Mouse (Mus musculus): ENCODE results near the gene Rabl2. TPM values are rescaled to one million over a fixed set of nuclear protein-coding genes. Genes with fewer than 3 reads are reported as not detected.

Rabl2 gene
- polyA plus RNA-seq (2012; ENCODE audit: insufficient read depth, low replicate concordance) = 15.1 TPM in 1 of 2 replicates, not detected in the other

- H3K27me3 ChIP-seq (replicated peaks) = peaks cover 3% of the 10 kb centered on the region
- peaks cover 34% of the 10 kb centered on the region for H3K4me1 ChIP-seq
- TF ChIP-seq FLI1 (IDR thresholded peaks at IDR 0.05; ENCODE audit: low read length) = no peak
- TF ChIP-seq GATA1 (IDR thresholded peaks at IDR 0.05; ENCODE audit: borderline replicate concordance, low read length) = no peak
- no peaks in the 10 kb centered on the region for H3K9me3 ChIP-seq
- peaks cover 11% of the 10 kb centered on the region for H3K36me3 ChIP-seq (replicated peaks; ENCODE audit: low read length)
- H3K4me3 ChIP-seq (replicated peaks) = peak within 1 kb of the TSS; percentile 97
These were observed at the start of gene Rabl2 for GRCm38 (mm10) chr15:89591723-89592455. Gene Rabl2, minus strand, starts transcription at chr15:89591923.

- Histone ChIP-seq H3K4me1 (peaks cover 7% of the 10 kb centered on the region), H3K4me3 (replicated peaks) (no peak overlapping the region), H3K27me3 (replicated peaks) (no peaks in the 10 kb centered on the region), H3K9me3 (peaks cover 6% of the 10 kb centered on the region; the same call in 1 of the 2 replicates), H3K36me3 (replicated peaks; ENCODE audit: low read length) (no peaks in the 10 kb centered on the region)
- TF ChIP-seq GATA1 (IDR thresholded peaks at IDR 0.05; ENCODE audit: borderline replicate concordance, low read length) = no peak
- TF ChIP-seq FLI1 (IDR thresholded peaks at IDR 0.05; ENCODE audit: low read length) = no peak
These were observed 31.9 kb upstream of the Rabl2 start for GRCm38 (mm10) chr15:89623626-89623959.

- H3K9me3 ChIP-seq = peaks cover 6% of the 10 kb centered on the region; the same call in 1 of the 2 replicates
- peaks cover 7% of the 10 kb centered on the region for H3K4me1 ChIP-seq
- no peaks in the 10 kb centered on the region for H3K27me3 ChIP-seq (replicated peaks)
- no peak for TF ChIP-seq GATA1 (IDR thresholded peaks at IDR 0.05; ENCODE audit: borderline replicate concordance, low read length)
- no peak for TF ChIP-seq FLI1 (IDR thresholded peaks at IDR 0.05; ENCODE audit: low read length)
- H3K4me3 ChIP-seq (replicated peaks) = no peak overlapping the region
- H3K36me3 ChIP-seq (replicated peaks; ENCODE audit: low read length) = no peaks in the 10 kb centered on the region
These were observed 31.4 kb upstream of the Rabl2 start for GRCm38 (mm10) chr15:89622959-89623625.

- peaks cover 7% of the 10 kb centered on the region for H3K4me1 ChIP-seq
- no peak for TF ChIP-seq GATA1 (IDR thresholded peaks at IDR 0.05; ENCODE audit: borderline replicate concordance, low read length)
- no peak for TF ChIP-seq FLI1 (IDR thresholded peaks at IDR 0.05; ENCODE audit: low read length)
- H3K27me3 ChIP-seq (replicated peaks) = no peaks in the 10 kb centered on the region
- peaks cover 6% of the 10 kb centered on the region; the same call in 1 of the 2 replicates for H3K9me3 ChIP-seq
- no peaks in the 10 kb centered on the region for H3K36me3 ChIP-seq (replicated peaks; ENCODE audit: low read length)
- H3K4me3 ChIP-seq (replicated peaks) = no peak overlapping the region
These were observed 30.7 kb upstream of the Rabl2 start for GRCm38 (mm10) chr15:89622312-89622958.

GRCm38 (mm10) chr15:89607888-89608287 is 16.2 kb upstream of the Rabl2 start:
- Histone ChIP-seq H3K9me3 (peaks cover 4% of the 10 kb centered on the region; the same call in 1 of the 2 replicates), H3K4me1 (peaks cover 12% of the 10 kb centered on the region), H3K27me3 (replicated peaks) (no peaks in the 10 kb centered on the region), H3K36me3 (replicated peaks; ENCODE audit: low read length) (no peaks in the 10 kb centered on the region), H3K4me3 (replicated peaks) (peak overlapping the region; percentile 83)
- TF ChIP-seq FLI1 (IDR thresholded peaks at IDR 0.05; ENCODE audit: low read length) (no peak), GATA1 (IDR thresholded peaks at IDR 0.05; ENCODE audit: borderline replicate concordance, low read length) (no peak)

GRCm38 (mm10) chr15:89607480-89607879 is 15.8 kb upstream of the Rabl2 start:
- peaks cover 4% of the 10 kb centered on the region; the same call in 1 of the 2 replicates for H3K9me3 ChIP-seq
- no peaks in the 10 kb centered on the region for H3K27me3 ChIP-seq (replicated peaks)
- H3K4me1 ChIP-seq = peaks cover 12% of the 10 kb centered on the region
- no peak for TF ChIP-seq FLI1 (IDR thresholded peaks at IDR 0.05; ENCODE audit: low read length)
- TF ChIP-seq GATA1 (IDR thresholded peaks at IDR 0.05; ENCODE audit: borderline replicate concordance, low read length) = no peak
- peak overlapping the region; percentile 83 for H3K4me3 ChIP-seq (replicated peaks)
- H3K36me3 ChIP-seq (replicated peaks; ENCODE audit: low read length) = no peaks in the 10 kb centered on the region

- no peak for TF ChIP-seq FLI1 (IDR thresholded peaks at IDR 0.05; ENCODE audit: low read length)
- no peak for TF ChIP-seq GATA1 (IDR thresholded peaks at IDR 0.05; ENCODE audit: borderline replicate concordance, low read length)
- H3K9me3 ChIP-seq = peaks cover 3% of the 10 kb centered on the region; the same call in 1 of the 2 replicates
- H3K36me3 ChIP-seq (replicated peaks; ENCODE audit: low read length) = no peaks in the 10 kb centered on the region
- H3K4me1 ChIP-seq = peaks cover 12% of the 10 kb centered on the region
- no peak overlapping the region for H3K4me3 ChIP-seq (replicated peaks)
- no peaks in the 10 kb centered on the region for H3K27me3 ChIP-seq (replicated peaks)
These were observed 14.3 kb upstream of the Rabl2 start for GRCm38 (mm10) chr15:89605822-89606570.

- Histone ChIP-seq H3K4me3 (replicated peaks) (no peak overlapping the region), H3K4me1 (peaks cover 34% of the 10 kb centered on the region), H3K9me3 (no peaks in the 10 kb centered on the region), H3K27me3 (replicated peaks) (peaks cover 3% of the 10 kb centered on the region), H3K36me3 (replicated peaks; ENCODE audit: low read length) (peaks cover 5% of the 10 kb centered on the region)
- TF ChIP-seq GATA1 (IDR thresholded peaks at IDR 0.05; ENCODE audit: borderline replicate concordance, low read length) = no peak
- TF ChIP-seq FLI1 (IDR thresholded peaks at IDR 0.05; ENCODE audit: low read length) = no peak
These were observed 825 bp upstream of the Rabl2 start for GRCm38 (mm10) chr15:89592548-89592947.

- Histone ChIP-seq H3K4me3 (replicated peaks) (peak overlapping the region; percentile 97), H3K27me3 (replicated peaks) (peaks cover 2% of the 10 kb centered on the region), H3K4me1 (peaks cover 35% of the 10 kb centered on the region), H3K36me3 (replicated peaks; ENCODE audit: low read length) (peaks cover 15% of the 10 kb centered on the region), H3K9me3 (no peaks in the 10 kb centered on the region)
- TF ChIP-seq GATA1 (IDR thresholded peaks at IDR 0.05; ENCODE audit: borderline replicate concordance, low read length) (no peak), FLI1 (IDR thresholded peaks at IDR 0.05; ENCODE audit: low read length) (no peak)
These were observed 406 bp downstream of the Rabl2 start for GRCm38 (mm10) chr15:89591317-89591716.

All from megakaryocyte, embryonic 14.5 days (primary cell).